Mouse (Mus musculus) testis, adult 10 weeks (tissue): ENCODE measurements around the gene Tgfb1i1. TPM values are rescaled to one million over a fixed set of nuclear protein-coding genes. Genes with fewer than 3 reads are reported as not detected.

Source experiments
- polyA plus RNA-seq: library from polyadenylated mRNA; stranded (reverse); fragments of 350-450 nt; fragmentation: Illumina TruSeq; extraction: RNeasy Lipid Tissue Mini Kit (QIAGEN cat#74804); gene quantifications from one replicate; pipeline ENCODE4 v1.2.3, GENCODE M21; 2014; ENCODE audit warnings: low read depth, low replicate concordance

Tgfb1i1 gene
- 0.50 TPM for polyA plus RNA-seq

GRCm38 (mm10) chr7:128246496-128247391 is at the start of gene Tgfb1i1:
Gene Tgfb1i1 (plus strand): TSS chr7:128246812.

DNA sequence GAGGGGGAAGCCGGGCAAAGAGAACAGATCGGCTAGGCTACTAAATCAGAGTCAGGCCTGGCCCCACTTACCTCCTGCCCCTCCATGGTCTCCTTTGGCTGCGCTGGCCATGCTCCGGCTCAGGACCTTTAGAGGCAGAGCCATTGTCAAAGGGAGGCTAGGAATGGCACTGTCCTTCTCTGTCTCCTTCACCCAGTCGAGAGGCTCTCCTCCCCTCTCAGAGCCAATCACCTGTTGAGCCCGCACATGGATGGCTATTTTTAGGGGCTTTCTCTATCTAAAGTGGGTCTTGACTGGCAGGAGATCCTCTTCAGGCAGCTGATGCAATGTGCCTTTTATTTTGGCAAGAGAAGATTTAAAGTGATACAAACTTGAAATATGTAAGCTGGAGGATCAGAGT is 40.5 kb upstream of the Tgfb1i1 start, which contains the start of gene Cox6a2:
Gene Cox6a2, minus strand, starts transcription at position 236 of the 400 bp plus-strand sequence.

GRCm38 (mm10) chr7:128236856-128237592 is 9.6 kb upstream of the Tgfb1i1 start, which contains the start of gene Armc5:
Gene Armc5 (plus strand): TSS chr7:128237342.

GRCm38 (mm10) chr7:128237927-128238778 is 8.5 kb upstream of the Tgfb1i1 start, which contains the start of gene 9130023H24Rik:
Gene 9130023H24Rik (minus strand): TSS chr7:128238031.

GRCm38 (mm10) chr7:128265411-128265810 is 18.8 kb downstream of the Tgfb1i1 start, which contains the start of gene Slc5a2:
Gene Slc5a2 (plus strand): TSS chr7:128265657.

DNA sequence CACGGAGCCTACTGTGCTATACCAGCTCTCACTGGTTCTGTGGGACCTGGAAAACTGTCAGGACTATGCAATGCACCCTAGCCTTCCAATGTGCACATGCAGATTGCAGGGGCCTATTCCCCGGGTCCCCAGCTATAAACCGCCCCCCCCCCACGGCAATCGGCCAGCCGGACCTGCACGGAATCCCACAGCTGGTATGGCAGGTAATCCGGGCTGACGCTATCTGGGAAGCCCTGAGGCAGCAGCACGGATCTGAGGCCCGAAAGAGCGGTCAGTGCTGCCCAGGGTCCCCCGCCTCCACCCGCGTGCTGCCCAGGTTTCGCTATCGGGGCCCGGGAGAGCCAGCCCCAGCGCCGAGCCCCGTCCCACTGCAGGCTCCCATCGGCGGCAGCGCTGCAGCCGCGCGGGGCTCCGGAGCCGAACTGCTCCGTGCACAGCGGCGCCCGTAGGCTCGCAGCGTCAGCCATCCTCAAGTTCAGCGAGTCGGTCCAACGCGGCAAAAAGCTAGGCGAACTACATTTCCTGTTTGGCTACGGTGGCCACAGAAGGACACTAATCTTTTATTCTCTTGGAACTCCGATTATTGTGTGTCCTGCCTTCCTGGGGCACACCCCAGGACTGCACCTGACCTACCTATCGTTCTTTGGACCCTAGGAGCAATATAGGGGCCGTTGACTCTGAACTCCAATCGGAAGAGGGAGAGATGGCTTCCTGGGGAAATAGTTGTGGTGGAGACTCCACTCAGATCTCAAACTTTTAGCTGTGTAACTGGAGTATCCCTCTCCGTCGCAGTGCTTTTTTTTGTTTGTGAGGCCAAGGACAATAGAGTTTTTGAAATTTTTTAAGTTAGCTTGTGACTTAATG is 51.2 kb downstream of the Tgfb1i1 start, which contains the start of gene BC017158:
Gene BC017158, minus strand, starts transcription at position 554 of the 864 bp plus-strand sequence.

Other genes with a start within 250 kb of the Tgfb1i1 start
- gene Trim72, start 242.9 kb upstream of the Tgfb1i1 start, polyA plus RNA-seq: not detected
- gene Itgam, start 184.2 kb upstream of the Tgfb1i1 start, polyA plus RNA-seq: 0.57 TPM
- gene Gm49368, start 184.1 kb upstream of the Tgfb1i1 start, polyA plus RNA-seq: not detected
- gene Itgax, start 117.3 kb upstream of the Tgfb1i1 start, polyA plus RNA-seq: 0.11 TPM
- gene Itgad, start 92.4 kb upstream of the Tgfb1i1 start, polyA plus RNA-seq: 18.0 TPM
- not detected for gene Cox6a2, start 40.4 kb upstream of the Tgfb1i1 start, polyA plus RNA-seq
- gene Armc5, start 9.5 kb upstream of the Tgfb1i1 start, polyA plus RNA-seq: 0.22 TPM
- gene 9130023H24Rik, start 8.8 kb upstream of the Tgfb1i1 start, polyA plus RNA-seq: 8.1 TPM
- gene Slc5a2, start 18.8 kb downstream of the Tgfb1i1 start, polyA plus RNA-seq: not detected
- 0.99 TPM for gene BC017158, start 51.4 kb downstream of the Tgfb1i1 start, polyA plus RNA-seq
- 33.4 TPM for gene Rgs10, start 171.9 kb downstream of the Tgfb1i1 start, polyA plus RNA-seq
- gene Tial1, start 214.9 kb downstream of the Tgfb1i1 start, polyA plus RNA-seq: 151 TPM